Mouse (Mus musculus): ENCODE results near the gene Aebp1. TPM values are rescaled to one million over a fixed set of nuclear protein-coding genes. Genes with fewer than 3 reads are reported as not detected.
"Not testable (repeated sequence)": the region's sequence is repeated elsewhere in the genome, so short reads cannot be mapped to it uniquely, and the experiment has no call there.

Aebp1 gene
- total RNA-seq, 2 experiments from 2014 or later, result 15.2 to 18.6 TPM

- intact Hi-C loops (cut with DNase I), result loop anchor here (5.0 kb wide), 1 partner anchor 75 kb away; the partner anchor contains the start of gene Ykt6
- DNase-seq (ENCODE audit: low spot score in 2 of 2), result no peak
Observed at GRCm38 (mm10) chr11:5882518-5882917, 20.8 kb downstream of the Aebp1 start.

- intact Hi-C loops (cut with DNase I), result no loop called here
- DNase-seq (ENCODE audit: low spot score in 2 of 2), result peak; percentile 53 to 76
Observed at GRCm38 (mm10) chr11:5886187-5886586, 24.4 kb downstream of the Aebp1 start.

- no peak for DNase-seq (ENCODE audit: low spot score in 2 of 2)
- intact Hi-C loops (cut with DNase I), result no loop called here
Observed at GRCm38 (mm10) chr11:5887250-5887649, 25.5 kb downstream of the Aebp1 start.

GRCm38 (mm10) chr11:5888563-5888962 is 26.8 kb downstream of the Aebp1 start:
- DNase-seq (ENCODE audit: low spot score in 2 of 2); intact Hi-C loops (cut with DNase I): not testable (repeated sequence)

- no peak for DNase-seq (ENCODE audit: low spot score in 2 of 2)
- intact Hi-C loops (cut with DNase I), result no loop called here
Observed at GRCm38 (mm10) chr11:5892151-5892591, 30.4 kb downstream of the Aebp1 start.

- no peak for DNase-seq (ENCODE audit: low spot score in 2 of 2)
- intact Hi-C loops (cut with DNase I), result no loop called here
Observed at GRCm38 (mm10) chr11:5892810-5893368, 31.1 kb downstream of the Aebp1 start.

GRCm38 (mm10) chr11:5893807-5894206 is 32.1 kb downstream of the Aebp1 start:
- no peak for DNase-seq (ENCODE audit: low spot score in 2 of 2)
- intact Hi-C loops (cut with DNase I), result no loop called here

GRCm38 (mm10) chr11:5897230-5897629 is 35.5 kb downstream of the Aebp1 start:
- no peak for DNase-seq (ENCODE audit: low spot score in 2 of 2)
- intact Hi-C loops (cut with DNase I), result no loop called here

GRCm38 (mm10) chr11:5897839-5898238 is 36.1 kb downstream of the Aebp1 start:
- intact Hi-C loops (cut with DNase I), result no loop called here
- no peak for DNase-seq (ENCODE audit: low spot score in 2 of 2)

GRCm38 (mm10) chr11:5898531-5898930 is 36.8 kb downstream of the Aebp1 start, which contains the start of gene Myl7:
Gene Myl7, minus strand, starts transcription at chr11:5898782.
- intact Hi-C loops (cut with DNase I), result no loop called here
- DNase-seq (ENCODE audit: low spot score in 2 of 2), result no peak

- DNase-seq (ENCODE audit: low spot score in 2 of 2), result no peak
- intact Hi-C loops (cut with DNase I), result no loop called here
Observed at GRCm38 (mm10) chr11:5899286-5899685, 37.5 kb downstream of the Aebp1 start.

GRCm38 (mm10) chr11:5901320-5901719 is 39.6 kb downstream of the Aebp1 start:
- intact Hi-C loops (cut with DNase I), result no loop called here
- no peak for DNase-seq (ENCODE audit: low spot score in 2 of 2)

- intact Hi-C loops (cut with DNase I), result no loop called here
- DNase-seq (ENCODE audit: low spot score in 2 of 2), result peak; percentile 63 to 65
Observed at GRCm38 (mm10) chr11:5901950-5902349, 40.2 kb downstream of the Aebp1 start.

GRCm38 (mm10) chr11:5902390-5902789 is 40.6 kb downstream of the Aebp1 start:
- intact Hi-C loops (cut with DNase I), result no loop called here
- no peak for DNase-seq (ENCODE audit: low spot score in 2 of 2)

GRCm38 (mm10) chr11:5903844-5904243 is 42.1 kb downstream of the Aebp1 start:
- peak in 1 of 2 experiments; percentile 69 for DNase-seq (ENCODE audit: low spot score in 2 of 2)
- intact Hi-C loops (cut with DNase I), result no loop called here

GRCm38 (mm10) chr11:5904357-5904756 is 42.6 kb downstream of the Aebp1 start:
- DNase-seq (ENCODE audit: low spot score in 2 of 2), result no peak
- intact Hi-C loops (cut with DNase I), result no loop called here

- intact Hi-C loops (cut with DNase I), result no loop called here
- no peak for DNase-seq (ENCODE audit: low spot score in 2 of 2)
Observed at GRCm38 (mm10) chr11:5904871-5905270, 43.1 kb downstream of the Aebp1 start.

- intact Hi-C loops (cut with DNase I), result no loop called here
- DNase-seq (ENCODE audit: low spot score in 2 of 2), result peak in 1 of 2 experiments; percentile 53
Observed at GRCm38 (mm10) chr11:5905778-5906518, 44.2 kb downstream of the Aebp1 start.

- no peak for DNase-seq (ENCODE audit: low spot score in 2 of 2)
- intact Hi-C loops (cut with DNase I), result no loop called here
Observed at GRCm38 (mm10) chr11:5907096-5907495, 45.3 kb downstream of the Aebp1 start.

- intact Hi-C loops (cut with DNase I), result no loop called here
- no peak for DNase-seq (ENCODE audit: low spot score in 2 of 2)
Observed at GRCm38 (mm10) chr11:5908642-5909041, 46.9 kb downstream of the Aebp1 start.

- intact Hi-C loops (cut with DNase I), result no loop called here
- peak; percentile 69 to 76 for DNase-seq (ENCODE audit: low spot score in 2 of 2)
Observed at GRCm38 (mm10) chr11:5912635-5913034, 50.9 kb downstream of the Aebp1 start.
